Mouse (Mus musculus) testis, adult 2 months (tissue): Measurements from ENCODE around the gene Arhgap15. TPM values are rescaled to one million over a fixed set of nuclear protein-coding genes. Genes with fewer than 3 reads are reported as not detected.

Source experiments
- H3K27ac ChIP-seq: fragments of 200-500 bp; 2 replicates; pipeline ENCODE4 v1.5.1; 2012; ENCODE audit warnings: low read depth, low read length; ENCODE audit not compliant: control insufficient read depth, insufficient read depth
- H3K27me3 ChIP-seq: fragments of 200-500 bp; 2 replicates; pipeline ENCODE4 v1.6.1; 2012; ENCODE audit warnings: mild to moderate bottlenecking, low read length, moderate library complexity; ENCODE audit not compliant: control insufficient read depth, insufficient read depth
- H3K36me3 ChIP-seq: fragments of 200-500 bp; 2 replicates; pipeline ENCODE4 v1.6.1; 2012; ENCODE audit warnings: mild to moderate bottlenecking, low read length; ENCODE audit not compliant: control insufficient read depth, insufficient read depth
- H3K4me1 ChIP-seq: fragments of 200-500 bp; 2 replicates; pipeline ENCODE4 v1.6.1; 2012; ENCODE audit warnings: low read length; ENCODE audit not compliant: control insufficient read depth, insufficient read depth
- H3K4me3 ChIP-seq: fragments of 200-500 bp; 2 replicates; pipeline ENCODE4 v1.5.1; 2012; ENCODE audit warnings: low read depth, mild to moderate bottlenecking, low read length, moderate library complexity, mixed read lengths; ENCODE audit not compliant: control insufficient read depth
- CTCF ChIP-seq: fragments of 200-500 bp; IDR thresholded peaks from 2 replicates; pipeline ENCODE4 v1.5.1; 2012; ENCODE audit warnings: low read depth, mild to moderate bottlenecking, inconsistent platforms, low read length, moderate library complexity; ENCODE audit not compliant: control insufficient read depth, insufficient read depth, insufficient replicate concordance
- POLR2A ChIP-seq: fragments of 200-500 bp; IDR thresholded peaks from 2 replicates; pipeline ENCODE4 v1.6.1; 2012; ENCODE audit warnings: low read depth, mild to moderate bottlenecking, inconsistent platforms, low read length, moderate library complexity; ENCODE audit not compliant: control insufficient read depth
- polyA plus RNA-seq: library from polyadenylated mRNA; depleted of rRNA; stranded (reverse); fragments of >200 nt; gene quantifications from 2 replicates; pipeline ENCODE4 v1.2.3, GENCODE M21; 2012

Arhgap15 gene
- polyA plus RNA-seq, 1 experiment, result 0.43 TPM

- H3K4me1 ChIP-seq, result peaks cover 4% of the 10 kb centered on the region
- TF ChIP-seq POLR2A, result no peak
- no peak for TF ChIP-seq CTCF
- peak overlapping the region; percentile 42 for H3K4me3 ChIP-seq
- H3K27me3 ChIP-seq, result no peaks in the 10 kb centered on the region
- H3K27ac ChIP-seq, result no peak overlapping the region
- H3K36me3 ChIP-seq, result no peaks in the 10 kb centered on the region
These were observed 237.4 kb downstream of the Arhgap15 start for GRCm38 (mm10) chr2:43986066-43986465.

- no peak overlapping the region for H3K4me3 ChIP-seq
These were observed 239.3 kb downstream of the Arhgap15 start for GRCm38 (mm10) chr2:43987919-43988318.

GRCm38 (mm10) chr2:43989850-43990249, 241.2 kb downstream of the Arhgap15 start:
- no peaks in the 10 kb centered on the region for H3K36me3 ChIP-seq
- H3K4me3 ChIP-seq, result no peak overlapping the region
- TF ChIP-seq POLR2A (no peak), CTCF (no peak)
- H3K27me3 ChIP-seq, result no peaks in the 10 kb centered on the region
- no peak overlapping the region for H3K27ac ChIP-seq
- peaks cover 4% of the 10 kb centered on the region for H3K4me1 ChIP-seq

More at GRCm38 (mm10) chr2:43987919-43988318, 239.3 kb downstream of the Arhgap15 start:
- Histone ChIP-seq H3K27ac (no peak overlapping the region), H3K27me3 (no peaks in the 10 kb centered on the region), H3K36me3 (no peaks in the 10 kb centered on the region), H3K4me1 (peaks cover 4% of the 10 kb centered on the region)
- TF ChIP-seq CTCF (no peak), POLR2A (no peak)

GRCm38 (mm10) chr2:43992510-43992909, 243.9 kb downstream of the Arhgap15 start:
- no peaks in the 10 kb centered on the region for H3K27me3 ChIP-seq
- no peak overlapping the region for H3K4me3 ChIP-seq
- H3K4me1 ChIP-seq, result no peaks in the 10 kb centered on the region
- no peak overlapping the region for H3K27ac ChIP-seq
- TF ChIP-seq CTCF, result no peak
- no peaks in the 10 kb centered on the region for H3K36me3 ChIP-seq

GRCm38 (mm10) chr2:44002454-44002853, 253.8 kb downstream of the Arhgap15 start:
- Histone ChIP-seq H3K4me1 (no peaks in the 10 kb centered on the region), H3K27ac (no peak overlapping the region), H3K4me3 (no peak overlapping the region), H3K27me3 (no peaks in the 10 kb centered on the region), H3K36me3 (no peaks in the 10 kb centered on the region)
- TF ChIP-seq POLR2A (no peak), CTCF (no peak)

- no peak overlapping the region for H3K27ac ChIP-seq
- no peaks in the 10 kb centered on the region for H3K27me3 ChIP-seq
- H3K36me3 ChIP-seq, result no peaks in the 10 kb centered on the region
- no peak for TF ChIP-seq CTCF
- TF ChIP-seq POLR2A, result no peak
- no peaks in the 10 kb centered on the region for H3K4me1 ChIP-seq
- no peak overlapping the region for H3K4me3 ChIP-seq
These were observed 261.6 kb downstream of the Arhgap15 start for GRCm38 (mm10) chr2:44010249-44010648.

- Histone ChIP-seq H3K27me3 (no peaks in the 10 kb centered on the region), H3K4me1 (no peaks in the 10 kb centered on the region), H3K4me3 (no peak overlapping the region), H3K27ac (no peak overlapping the region), H3K36me3 (no peaks in the 10 kb centered on the region)
- TF ChIP-seq CTCF, result no peak
- TF ChIP-seq POLR2A, result no peak
These were observed 264.8 kb downstream of the Arhgap15 start for GRCm38 (mm10) chr2:44013388-44013787.

- Histone ChIP-seq H3K4me1 (no peaks in the 10 kb centered on the region), H3K36me3 (no peaks in the 10 kb centered on the region), H3K27ac (no peak overlapping the region), H3K27me3 (no peaks in the 10 kb centered on the region), H3K4me3 (no peak overlapping the region)
- TF ChIP-seq POLR2A, result no peak
- TF ChIP-seq CTCF, result no peak
These were observed 268.1 kb downstream of the Arhgap15 start for GRCm38 (mm10) chr2:44016720-44017119.
